Mouse (Mus musculus): ENCODE results near the gene Kars. TPM values are rescaled to one million over a fixed set of nuclear protein-coding genes. Genes with fewer than 3 reads are reported as not detected.

Kars gene
- total and polyA plus RNA-seq, 3 experiments, result 257 to 400 (median 304) TPM

- Histone ChIP-seq H3K79me2 (replicated peaks; ENCODE audit: control insufficient read depth, extremely low read depth, insufficient read depth, poor library complexity, severe bottlenecking) (peaks cover 56% of the 10 kb centered on the region), H3K9ac (ENCODE audit: insufficient read depth, low read depth) (peak overlapping the region; percentile 72), H3K4me2 (ENCODE audit: insufficient read depth, low read depth, poor library complexity, severe bottlenecking) (peak overlapping the region; percentile 83), H3K36me3 (replicated peaks in 1 of 2; ENCODE audit: control insufficient read depth in 1 of 2, insufficient read depth in 1 of 2, low read length in 1 of 2) (peaks cover 8 to 38% of the 10 kb centered on the region in 2 experiments), H3K27ac (ENCODE audit: insufficient read depth, low read depth) (peak overlapping the region; percentile 29; the same call in 1 of the 2 replicates), H3K4me1 (ENCODE audit: control insufficient read depth in 1 of 2, insufficient read depth in 2 of 2) (peaks cover 8 to 22% of the 10 kb centered on the region in 2 experiments), H3K27me3 (replicated peaks) (no peaks in the 10 kb centered on the region), H3K9me3 (replicated peaks; ENCODE audit: low read length) (no peaks in the 10 kb centered on the region), H3K4me3 (replicated peaks in 1 of 3; ENCODE audit: low read depth in 2 of 3, low read length in 2 of 3, poor library complexity in 1 of 3) (peak overlapping the region; percentile 70 to 95 (median 90))
- DNase-seq (ENCODE audit: extremely low read depth), result no peak
- in situ Hi-C loops (cut with MboI; ENCODE audit: low pct_ligation_motif_present, low pct_unique_long_range_greater_than_20kb, low sequenced_read_pairs) (no loop called here), dilution Hi-C loops (cut with MboI; ENCODE audit: extremely low pct_ligation_motif_present, extremely low pct_unique_long_range_greater_than_20kb, low sequenced_read_pairs) (no loop called here)
- TF ChIP-seq CTCF (conservative IDR thresholded peaks at IDR 0.05 in 1 of 2, IDR thresholded peaks at IDR 0.05 in 1 of 2; ENCODE audit: low read depth in 2 of 2, low read length in 2 of 2) (no peak), RCOR1 (conservative IDR thresholded peaks at IDR 0.05; ENCODE audit: low read depth, low read length) (no peak), UBTF (IDR thresholded peaks at IDR 0.05; ENCODE audit: low read depth, low read length) (0 out of 2 replicates have a peak, but pooled peaks have one; percentile 52)
Observed at GRCm38 (mm10) chr8:112011816-112012242, 706 bp upstream of the Kars start.

GRCm38 (mm10) chr8:112009558-112009957 is 1.6 kb downstream of the Kars start:
- in situ Hi-C loops (cut with MboI; ENCODE audit: low pct_ligation_motif_present, low pct_unique_long_range_greater_than_20kb, low sequenced_read_pairs) (no loop called here), dilution Hi-C loops (cut with MboI; ENCODE audit: extremely low pct_ligation_motif_present, extremely low pct_unique_long_range_greater_than_20kb, low sequenced_read_pairs) (no loop called here)
- Histone ChIP-seq H3K27me3 (replicated peaks) (no peaks in the 10 kb centered on the region), H3K4me3 (replicated peaks in 1 of 3; ENCODE audit: low read depth in 2 of 3, low read length in 2 of 3, poor library complexity in 1 of 3) (peak overlapping the region; percentile 4 to 90 (median 23)), H3K79me2 (replicated peaks; ENCODE audit: control insufficient read depth, extremely low read depth, insufficient read depth, poor library complexity, severe bottlenecking) (peaks cover 78% of the 10 kb centered on the region), H3K4me2 (ENCODE audit: insufficient read depth, low read depth, poor library complexity, severe bottlenecking) (peak overlapping the region; percentile 95), H3K27ac (ENCODE audit: insufficient read depth, low read depth) (no peak overlapping the region), H3K36me3 (replicated peaks in 1 of 2; ENCODE audit: control insufficient read depth in 1 of 2, insufficient read depth in 1 of 2, low read length in 1 of 2) (peaks cover 17 to 41% of the 10 kb centered on the region in 2 experiments), H3K9ac (ENCODE audit: insufficient read depth, low read depth) (no peak overlapping the region; the same call in 1 of the 2 replicates), H3K4me1 (ENCODE audit: control insufficient read depth in 1 of 2, insufficient read depth in 2 of 2) (peaks cover 8 to 22% of the 10 kb centered on the region in 2 experiments), H3K9me3 (replicated peaks; ENCODE audit: low read length) (no peaks in the 10 kb centered on the region)
- peak; percentile 69 for DNase-seq (ENCODE audit: extremely low read depth)
- TF ChIP-seq MAX (IDR thresholded peaks at IDR 0.05; ENCODE audit: low read length) (0 out of 2 replicates have a peak, but pooled peaks have one; percentile 17), ELF1 (IDR thresholded peaks at IDR 0.05; ENCODE audit: low read depth, low read length) (0 out of 2 replicates have a peak, but pooled peaks have one; percentile 23), ETS1 (conservative IDR thresholded peaks at IDR 0.05; ENCODE audit: low read depth, low read length) (no peak)

- Histone ChIP-seq H3K4me1 (ENCODE audit: control insufficient read depth in 1 of 2, insufficient read depth in 2 of 2) (peaks cover 2 to 15% of the 10 kb centered on the region in 2 experiments; a peak in 2 of 4 replicates), H3K4me2 (ENCODE audit: insufficient read depth, low read depth, poor library complexity, severe bottlenecking) (no peak overlapping the region), H3K4me3 (replicated peaks in 1 of 3; ENCODE audit: low read depth in 2 of 3, low read length in 2 of 3, poor library complexity in 1 of 3) (no peak overlapping the region), H3K79me2 (replicated peaks; ENCODE audit: control insufficient read depth, extremely low read depth, insufficient read depth, poor library complexity, severe bottlenecking) (peaks cover 72% of the 10 kb centered on the region), H3K9me3 (replicated peaks; ENCODE audit: low read length) (no peaks in the 10 kb centered on the region), H3K27me3 (replicated peaks) (no peaks in the 10 kb centered on the region), H3K9ac (ENCODE audit: insufficient read depth, low read depth) (no peak overlapping the region), H3K36me3 (replicated peaks in 1 of 2; ENCODE audit: control insufficient read depth in 1 of 2, insufficient read depth in 1 of 2, low read length in 1 of 2) (peaks cover 31 to 55% of the 10 kb centered on the region in 2 experiments), H3K27ac (ENCODE audit: insufficient read depth, low read depth) (no peak overlapping the region)
- in situ Hi-C loops (cut with MboI; ENCODE audit: low pct_ligation_motif_present, low pct_unique_long_range_greater_than_20kb, low sequenced_read_pairs), result no loop called here
- TF ChIP-seq ZNF384 (IDR thresholded peaks at IDR 0.05; ENCODE audit: low read depth, low read length) (no peak), TBP (conservative IDR thresholded peaks at IDR 0.05; ENCODE audit: low read depth, low read length) (no peak), HCFC1 (IDR thresholded peaks at IDR 0.05; ENCODE audit: low read depth, low read length) (no peak), MAX (IDR thresholded peaks at IDR 0.05; ENCODE audit: low read length) (no peak), ELF1 (IDR thresholded peaks at IDR 0.05; ENCODE audit: low read depth, low read length) (no peak), JUN (IDR thresholded peaks at IDR 0.05; ENCODE audit: insufficient read depth, low read depth, low read length) (no peak), ZMIZ1 (IDR thresholded peaks at IDR 0.05; ENCODE audit: low read depth, low read length) (no peak), IRF4 (IDR thresholded peaks at IDR 0.05; ENCODE audit: low read depth, low read length) (no peak), ZKSCAN1 (IDR thresholded peaks at IDR 0.05; ENCODE audit: borderline replicate concordance, low read depth, low read length) (no peak), UBTF (IDR thresholded peaks at IDR 0.05; ENCODE audit: low read depth, low read length) (no peak), EP300 (IDR thresholded peaks at IDR 0.05; ENCODE audit: low read length) (no peak), CHD1 (IDR thresholded peaks at IDR 0.05; ENCODE audit: low read depth, low read length) (no peak), RAD21 (IDR thresholded peaks at IDR 0.05; ENCODE audit: low read depth, low read length) (no peak), JUND (conservative IDR thresholded peaks at IDR 0.05; ENCODE audit: low read depth, low read length) (no peak), MAZ (IDR thresholded peaks at IDR 0.05; ENCODE audit: low read depth, low read length) (no peak), ZC3H11A (IDR thresholded peaks at IDR 0.05; ENCODE audit: low read depth, low read length) (no peak), NELFE (IDR thresholded peaks at IDR 0.05; ENCODE audit: low read depth, low read length) (no peak)
- DNase-seq (ENCODE audit: extremely low read depth), result no peak
- dilution Hi-C loops (cut with MboI; ENCODE audit: extremely low pct_ligation_motif_present, extremely low pct_unique_long_range_greater_than_20kb, low sequenced_read_pairs), result no loop called here
Observed at GRCm38 (mm10) chr8:112007669-112008068, 3.5 kb downstream of the Kars start.
